Mouse (Mus musculus) thymus, postnatal 14 days (tissue): Measurements from ENCODE around the gene Pilrb2.
"Not testable (repeated sequence)": the region's sequence is repeated elsewhere in the genome, so short reads cannot be mapped to it uniquely, and the experiment has no call there.

ENCODE experiments used
- DNase-seq: peaks from one replicate; pipeline ENCODE4 v3.0.0; 2021

The Pilrb2 gene

GRCm38 (mm10) chr5:137871644-137872380, at the start of gene Pilrb2:
Pilrb2 (minus strand) TSS chr5:137871815.
- DNase-seq: not testable (repeated sequence)

GRCm38 (mm10) chr5:137915550-137915949, 43.9 kb upstream of the Pilrb2 start:
- DNase-seq: no peak

GRCm38 (mm10) chr5:137914508-137914907, 42.9 kb upstream of the Pilrb2 start:
- DNase-seq: no peak

GRCm38 (mm10) chr5:137909564-137910262, 38.1 kb upstream of the Pilrb2 start:
- no peak for DNase-seq

- no peak for DNase-seq
Measured at GRCm38 (mm10) chr5:137897812-137898211, 26.2 kb upstream of the Pilrb2 start.

GRCm38 (mm10) chr5:137892954-137893353, 21.3 kb upstream of the Pilrb2 start:
- DNase-seq: no peak

- no peak for DNase-seq
Measured at GRCm38 (mm10) chr5:137887666-137888065, 16.1 kb upstream of the Pilrb2 start.

- DNase-seq: peak; percentile 34
Measured at GRCm38 (mm10) chr5:137885894-137886293, 14.3 kb upstream of the Pilrb2 start.

GRCm38 (mm10) chr5:137883345-137883744, 11.7 kb upstream of the Pilrb2 start:
- DNase-seq: no peak

GRCm38 (mm10) chr5:137882922-137883321, 11.3 kb upstream of the Pilrb2 start:
- DNase-seq: no peak

GRCm38 (mm10) chr5:137877860-137878259, 6.2 kb upstream of the Pilrb2 start:
- DNase-seq: peak; percentile 45

GRCm38 (mm10) chr5:137875054-137875453, 3.4 kb upstream of the Pilrb2 start:
- DNase-seq: no peak

GRCm38 (mm10) chr5:137872381-137872702, 727 bp upstream of the Pilrb2 start:
- not testable (repeated sequence) for DNase-seq

- not testable (repeated sequence) for DNase-seq
Measured at GRCm38 (mm10) chr5:137868600-137868999, 3.0 kb downstream of the Pilrb2 start.

- not testable (repeated sequence) for DNase-seq
Measured at GRCm38 (mm10) chr5:137864008-137864407, 7.6 kb downstream of the Pilrb2 start.

- DNase-seq: not testable (repeated sequence)
Measured at GRCm38 (mm10) chr5:137857960-137858710, 13.5 kb downstream of the Pilrb2 start, which contains the start of gene Pilrb1. Pilrb1 (minus strand) TSS chr5:137858106.

- peak; percentile 8 for DNase-seq
Measured at GRCm38 (mm10) chr5:137856870-137857269, 14.7 kb downstream of the Pilrb2 start.

GRCm38 (mm10) chr5:137854907-137855306, 16.7 kb downstream of the Pilrb2 start:
- not testable (repeated sequence) for DNase-seq

- not testable (repeated sequence) for DNase-seq
Measured at GRCm38 (mm10) chr5:137850313-137850712, 21.3 kb downstream of the Pilrb2 start.

GRCm38 (mm10) chr5:137837110-137837509, 34.5 kb downstream of the Pilrb2 start:
- DNase-seq: not testable (repeated sequence)

- DNase-seq: no peak
Measured at GRCm38 (mm10) chr5:137836611-137837010, 35.0 kb downstream of the Pilrb2 start.

- DNase-seq: not testable (repeated sequence)
Measured at GRCm38 (mm10) chr5:137835966-137836520, 35.6 kb downstream of the Pilrb2 start, which contains the start of gene Pilra. Pilra (minus strand) TSS chr5:137836281.

GRCm38 (mm10) chr5:137833500-137833899, 38.1 kb downstream of the Pilrb2 start:
- no peak for DNase-seq
